Mouse (Mus musculus) gonadal fat pad, adult 2 months (tissue): ENCODE results near the gene Slco3a1. TPM values are rescaled to one million over a fixed set of nuclear protein-coding genes. Genes with fewer than 3 reads are reported as not detected.

Experiments used
- DNase-seq: peaks from one replicate; pipeline ENCODE4 v3.0.0-alpha.2; 2012; ENCODE audit warnings: low read depth
- polyA plus RNA-seq: library from polyadenylated mRNA; depleted of rRNA; stranded (reverse); fragments of >200 nt; gene quantifications from 2 replicates; pipeline ENCODE4 v1.2.3, GENCODE M21; 2012

Slco3a1 gene
- polyA plus RNA-seq, 1 experiment, result 20.0 TPM

DNA sequence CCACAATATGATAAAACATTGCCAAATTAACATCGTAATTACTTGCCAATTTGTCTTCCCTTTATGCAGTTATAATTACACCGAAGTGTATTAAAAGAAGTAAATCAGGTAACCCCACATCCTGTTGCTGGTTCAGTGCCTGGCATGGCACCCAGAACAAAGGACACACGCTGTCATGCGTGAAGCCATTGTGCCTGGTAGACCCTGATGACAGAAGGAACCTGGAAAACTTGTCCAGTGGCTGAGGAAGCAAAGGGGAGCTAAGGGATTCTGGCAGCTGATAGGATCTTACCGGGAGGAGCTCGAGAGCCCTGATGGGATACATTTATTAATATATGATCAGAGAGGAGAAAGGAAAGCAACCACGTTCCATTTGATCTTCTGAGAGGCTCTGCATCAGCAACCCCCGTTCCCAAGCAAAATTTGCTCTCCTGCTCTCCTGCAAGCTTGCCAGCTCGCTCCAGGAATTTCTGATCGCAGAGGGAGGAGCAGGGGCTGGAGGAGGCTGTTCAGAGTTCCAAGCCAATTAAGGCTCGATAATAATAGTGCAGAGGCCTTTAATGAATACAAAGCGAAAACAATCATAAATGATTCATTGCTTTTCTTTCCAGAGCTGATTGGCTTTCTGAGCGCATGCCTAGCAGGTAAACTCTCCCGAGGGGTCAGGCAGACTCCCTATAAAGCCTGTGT lies 250.8 kb downstream of the Slco3a1 start:
- no peak for DNase-seq

DNA sequence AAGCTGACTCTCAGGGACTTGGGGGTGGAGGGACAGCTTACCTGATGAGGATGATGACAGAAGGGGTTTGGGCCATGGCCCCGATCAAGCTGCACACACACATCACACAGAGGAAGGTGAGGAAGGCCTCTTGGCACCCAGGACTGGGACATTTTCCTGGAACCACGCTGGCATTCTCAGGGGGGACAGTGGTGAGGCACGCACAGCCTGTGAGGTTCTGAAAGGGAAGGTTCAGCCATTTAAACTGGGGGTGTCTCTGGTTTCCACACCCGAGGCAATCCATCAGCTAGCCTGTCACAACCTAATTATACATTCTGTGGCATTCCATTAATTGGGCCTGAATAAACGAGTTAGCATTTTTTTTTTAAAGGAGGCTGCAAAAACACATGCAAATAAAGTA lies 251.5 kb downstream of the Slco3a1 start:
- DNase-seq, result no peak

DNA sequence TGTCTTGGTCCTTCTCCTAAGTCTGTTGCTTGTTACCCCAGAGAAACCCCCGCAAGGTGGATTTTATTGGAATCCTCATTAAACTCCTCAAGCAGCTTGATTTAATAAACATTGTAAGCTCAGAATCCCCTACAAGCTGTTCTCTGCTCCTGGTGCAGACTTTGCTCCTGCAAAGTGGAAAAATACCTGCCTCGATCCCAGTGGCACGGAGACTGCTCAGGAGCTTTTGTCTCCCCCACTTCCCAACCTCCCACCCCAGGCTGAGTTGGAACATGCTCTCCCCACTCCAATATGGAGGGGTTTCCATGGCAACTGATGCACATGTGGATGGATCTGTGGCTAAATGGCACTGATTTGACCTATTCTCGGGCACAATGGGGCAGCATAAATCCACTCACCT lies 268.0 kb downstream of the Slco3a1 start:
- DNase-seq, result no peak

DNA sequence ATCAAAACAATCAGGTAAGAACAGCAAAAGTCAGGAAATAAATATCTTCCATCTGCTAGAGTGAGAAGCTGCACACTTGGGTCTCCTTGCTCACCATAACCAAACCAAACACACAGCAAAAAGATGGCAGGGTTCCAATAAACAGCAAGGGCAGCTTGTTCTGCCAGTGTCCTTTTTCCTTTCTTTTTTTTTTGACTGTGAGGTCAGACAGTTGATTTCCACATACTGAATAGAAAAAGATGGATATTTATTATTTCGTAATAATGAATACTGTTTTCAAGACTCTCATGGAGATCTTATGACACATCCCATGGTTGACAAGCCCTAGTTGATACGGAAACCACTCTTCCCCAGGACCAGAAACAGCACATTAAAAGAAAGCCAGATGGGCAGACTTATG lies 274.2 kb downstream of the Slco3a1 start:
- DNase-seq, result no peak

DNA sequence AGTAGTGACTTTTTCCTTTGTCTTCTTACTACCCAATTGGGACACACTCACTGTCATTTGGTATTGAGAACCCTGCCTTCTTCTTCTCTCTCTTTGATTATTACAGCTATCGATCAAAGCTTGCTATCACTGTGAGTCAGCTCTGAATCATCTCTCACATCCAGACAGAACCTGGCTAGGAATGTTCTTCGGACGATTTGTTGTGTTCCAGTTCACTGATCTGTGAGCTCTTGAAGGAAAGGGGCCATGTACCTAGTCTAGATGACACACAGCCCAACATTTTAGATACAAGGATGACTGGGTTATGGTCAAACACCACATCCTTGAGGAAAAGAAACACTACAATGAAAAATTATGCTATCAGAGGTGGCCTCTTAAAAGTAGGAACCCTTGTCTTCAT lies 275.2 kb downstream of the Slco3a1 start:
- no peak for DNase-seq

DNA sequence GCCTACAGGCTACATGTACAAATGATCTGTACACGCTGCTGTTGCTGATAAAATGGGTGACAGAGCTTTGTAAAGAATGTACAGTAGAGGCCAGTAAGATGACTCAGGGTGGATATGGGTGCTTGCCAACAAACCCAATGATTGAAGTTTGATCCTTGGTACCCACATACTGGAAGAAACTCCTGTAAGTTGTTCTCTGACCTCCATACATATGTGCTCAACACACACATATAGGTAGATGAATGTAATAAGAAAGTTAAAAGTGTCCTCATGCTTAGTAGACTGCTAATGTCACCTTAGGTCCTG lies 284.5 kb downstream of the Slco3a1 start:
- no peak for DNase-seq

DNA sequence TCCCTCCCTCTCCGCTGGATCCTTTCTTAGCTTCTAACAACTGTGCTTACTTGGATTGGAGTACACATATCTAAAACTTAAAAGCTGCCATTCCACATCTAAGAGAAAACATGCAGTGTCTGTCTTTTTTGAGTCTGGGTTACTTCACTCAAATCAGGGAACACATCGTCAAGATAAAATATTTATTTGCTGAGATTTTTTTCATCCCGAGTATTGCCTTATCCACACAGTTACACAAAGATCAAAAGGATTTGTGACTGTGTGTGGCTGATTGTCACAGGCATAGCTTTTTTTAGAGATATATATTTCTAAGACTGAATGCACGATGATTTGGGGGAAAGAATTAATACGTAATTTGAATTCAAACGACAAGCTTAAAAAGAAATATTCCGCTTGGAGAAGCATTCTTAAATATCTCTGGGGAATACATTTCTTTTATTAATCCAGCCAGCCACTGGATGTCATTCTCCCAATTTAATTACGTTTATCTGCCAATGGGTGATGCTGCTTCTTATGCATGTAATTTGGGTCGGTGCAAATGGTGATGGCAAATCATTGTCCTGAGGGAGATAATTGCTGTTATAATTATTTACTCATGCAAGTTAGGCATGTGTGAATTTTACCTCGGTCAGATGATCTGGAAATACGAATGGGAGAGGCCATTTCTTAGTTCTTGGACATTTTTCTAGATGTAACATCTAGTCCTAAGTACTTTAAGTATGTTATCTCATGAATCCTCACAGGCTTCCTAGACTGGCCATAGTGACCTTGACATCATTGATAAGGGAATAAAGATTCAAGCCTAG lies 285.1 kb downstream of the Slco3a1 start:
- no peak for DNase-seq

DNA sequence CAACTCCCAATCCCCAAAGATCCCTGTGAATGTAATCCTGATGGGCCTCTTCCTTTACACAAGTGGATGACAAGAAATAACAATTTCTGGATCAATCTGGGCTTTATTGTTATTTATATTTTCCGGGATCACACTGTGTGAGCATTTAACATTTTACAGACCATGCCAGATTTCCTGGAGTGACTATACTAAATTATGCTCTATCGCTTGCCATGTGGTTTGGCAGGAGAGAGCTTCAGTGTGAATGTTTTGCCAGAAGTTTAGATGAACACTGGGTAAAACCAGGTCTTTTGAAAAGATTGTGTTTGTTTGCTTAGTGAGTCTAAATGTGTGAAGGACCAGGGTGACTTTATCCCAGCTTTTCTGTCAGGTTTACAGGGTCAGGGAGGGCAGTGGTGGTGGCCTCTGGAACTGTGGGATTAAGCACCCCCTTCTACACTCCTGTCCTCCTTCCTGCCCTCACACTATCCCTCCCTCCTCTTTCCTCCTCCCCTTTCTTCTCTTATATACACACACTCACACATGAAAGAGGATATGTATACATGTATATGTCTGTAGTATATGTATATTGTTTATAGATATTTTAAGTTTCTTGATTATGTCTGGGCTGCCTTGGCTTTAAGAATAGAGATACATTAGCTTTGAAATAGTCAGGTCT lies 287.9 kb downstream of the Slco3a1 start:
- DNase-seq, result no peak

DNA sequence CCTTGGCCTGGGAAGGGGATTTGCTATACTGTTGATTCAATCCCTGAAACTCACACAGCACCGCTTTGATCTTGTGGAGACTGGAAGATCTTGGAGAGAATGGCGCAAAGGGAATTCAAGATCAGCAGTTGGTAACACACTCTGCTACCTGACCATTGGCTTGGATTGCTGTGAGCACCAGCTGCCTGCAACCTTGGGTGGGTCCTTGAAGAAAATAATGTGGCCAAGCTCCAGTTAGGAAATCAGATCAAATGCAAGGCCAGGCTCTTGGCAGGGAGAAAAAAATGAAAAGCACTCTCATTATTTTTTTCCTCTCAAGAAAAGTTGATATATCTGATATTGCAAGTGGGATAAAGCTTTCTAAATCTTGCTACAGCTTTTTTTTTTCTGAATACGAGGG lies 298.3 kb downstream of the Slco3a1 start:
- DNase-seq, result no peak

DNA sequence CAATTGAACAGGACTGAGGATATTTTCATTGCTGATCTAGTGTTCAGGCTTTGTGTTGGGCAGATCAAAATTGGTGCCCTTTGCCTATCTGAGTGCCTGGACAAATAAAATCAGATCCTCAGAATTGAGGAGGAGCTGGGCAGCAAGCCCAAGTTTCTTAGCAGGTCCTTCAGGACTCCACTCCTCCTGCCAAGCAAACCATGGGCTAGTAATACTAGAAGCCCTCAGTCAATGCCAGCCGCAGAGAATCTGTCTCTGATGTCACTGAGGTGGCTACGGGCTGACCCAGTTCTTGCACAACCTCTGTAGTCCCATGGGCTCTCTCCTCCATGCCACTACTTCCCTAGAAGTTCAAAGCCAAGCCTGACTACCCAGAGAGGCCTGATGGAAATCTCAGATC lies 302.5 kb downstream of the Slco3a1 start:
- DNase-seq, result no peak

DNA sequence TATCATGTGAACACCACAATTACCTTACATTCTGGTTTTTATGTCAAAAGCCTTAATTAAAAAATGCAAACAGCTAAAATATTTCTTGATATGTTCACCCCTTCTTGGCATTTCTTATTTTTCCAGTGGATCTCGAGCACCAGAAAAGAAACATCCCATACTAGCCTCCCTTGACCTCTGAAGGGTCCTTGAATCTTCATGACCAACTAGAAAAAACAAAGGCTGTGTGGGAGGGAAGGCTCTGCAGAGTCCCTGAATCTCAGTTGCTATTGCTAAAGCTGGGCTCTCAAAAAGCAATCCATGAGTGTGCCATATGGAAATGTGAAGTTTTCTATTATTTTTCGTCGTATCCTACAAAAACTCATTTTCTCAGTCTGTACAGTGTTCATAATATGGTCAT lies 313.3 kb downstream of the Slco3a1 start:
- DNase-seq, result no peak

DNA sequence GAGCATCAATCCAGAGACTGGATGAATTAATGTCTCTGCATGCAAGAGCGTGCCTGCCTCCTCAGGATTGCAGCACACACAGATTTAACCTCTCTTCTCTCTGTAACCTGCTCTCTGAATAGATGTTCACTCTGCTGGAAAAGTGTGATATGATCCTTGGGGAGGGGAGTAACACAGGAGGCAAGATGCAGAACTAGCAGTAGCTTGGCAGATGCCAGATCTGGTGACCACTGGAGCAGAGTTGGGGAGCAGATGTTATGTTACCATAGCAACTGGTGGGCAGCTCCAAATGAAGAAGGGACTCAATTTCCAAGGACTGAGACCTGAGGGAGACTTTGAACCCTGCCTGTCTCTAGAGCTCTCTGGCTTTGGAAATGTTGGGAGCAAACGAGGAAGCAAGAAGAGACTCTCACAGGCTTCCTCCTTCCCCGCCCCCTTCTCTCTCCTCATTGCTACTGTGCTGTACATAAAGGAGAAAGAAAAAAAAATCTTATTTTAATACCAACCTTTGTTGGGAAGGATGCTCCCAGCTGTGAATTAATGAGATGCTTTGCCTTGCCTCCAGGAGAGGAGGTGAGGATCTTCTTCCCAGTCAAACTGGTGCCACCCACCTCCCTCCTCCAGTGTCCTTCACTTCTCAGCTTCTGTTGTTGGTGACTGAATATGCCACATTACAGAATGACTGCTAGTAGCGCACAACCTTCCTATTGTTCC lies 314.0 kb downstream of the Slco3a1 start:
- DNase-seq, result no peak
